Mouse (Mus musculus): ENCODE data around the gene Sez6.
A peak's percentile ranks its signal among the peaks of the same experiment; 100 is the strongest.

DNA sequence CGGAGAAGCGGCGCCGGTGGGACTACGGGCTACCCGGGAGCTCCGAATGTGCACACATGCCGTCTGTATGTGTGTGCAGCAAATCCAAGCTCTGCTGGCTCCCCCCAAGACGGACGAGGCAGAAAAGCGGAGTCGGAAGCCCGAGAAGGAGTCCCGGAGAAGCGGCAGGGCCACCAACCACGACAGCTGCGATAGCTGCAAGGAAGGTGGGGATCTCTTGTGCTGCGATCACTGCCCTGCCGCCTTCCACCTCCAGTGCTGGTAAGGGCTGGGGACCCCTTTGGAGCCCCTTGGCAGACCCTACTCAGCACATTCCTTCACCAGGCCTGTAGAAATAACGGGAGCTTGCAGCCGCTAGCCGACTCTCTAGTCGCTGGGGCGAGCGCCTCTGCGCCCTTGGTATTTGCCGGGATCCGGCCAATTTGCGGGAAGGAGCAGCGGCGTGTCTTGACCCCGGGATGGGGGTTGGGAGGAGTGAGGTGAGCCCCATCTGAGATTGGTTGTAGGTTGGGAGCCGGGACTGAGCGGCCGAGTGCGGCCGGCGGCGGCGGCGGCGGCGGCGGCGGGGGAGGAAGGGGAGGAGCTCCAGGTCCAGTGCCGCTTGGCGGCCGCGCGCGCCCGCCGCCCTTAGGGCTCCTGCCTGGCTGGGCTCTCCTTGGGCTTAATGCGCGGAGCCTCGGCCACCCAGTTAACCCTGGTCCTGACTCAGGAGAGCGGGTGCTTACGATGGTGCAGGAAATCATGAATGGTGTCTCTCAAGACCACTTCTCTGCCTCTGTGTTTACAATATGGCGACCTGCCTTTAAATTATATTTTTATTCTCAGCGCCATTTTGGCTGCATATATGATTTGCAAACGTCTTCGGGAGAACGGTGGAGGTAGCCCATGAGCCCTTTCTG, 53.6 kb downstream of the Sez6 start:
- TF ChIP-seq CTCF (IDR thresholded peaks at IDR 0.05; ENCODE audit: low read depth, low read length) (no peak), POLR2A (IDR thresholded peaks at IDR 0.05; ENCODE audit: extremely low read depth, insufficient read depth, low read length) (0 out of 2 replicates have a peak, but pooled peaks have one; percentile 25)

Data from liver, adult 2 months (tissue).